Mouse (Mus musculus) heart, postnatal 0 days (tissue): ENCODE results near the gene 6430571L13Rik.

Source experiments
- CTCF ChIP-seq: IDR thresholded peaks from 2 replicates; pipeline ENCODE4 v1.5.1; 2016; ENCODE audit warnings: antibody characterized with exemption, control low read depth, low read depth
- EP300 ChIP-seq: IDR thresholded peaks from 2 replicates; pipeline ENCODE4 v1.6.1; 2016; ENCODE audit warnings: antibody characterized with exemption, low read depth

DNA sequence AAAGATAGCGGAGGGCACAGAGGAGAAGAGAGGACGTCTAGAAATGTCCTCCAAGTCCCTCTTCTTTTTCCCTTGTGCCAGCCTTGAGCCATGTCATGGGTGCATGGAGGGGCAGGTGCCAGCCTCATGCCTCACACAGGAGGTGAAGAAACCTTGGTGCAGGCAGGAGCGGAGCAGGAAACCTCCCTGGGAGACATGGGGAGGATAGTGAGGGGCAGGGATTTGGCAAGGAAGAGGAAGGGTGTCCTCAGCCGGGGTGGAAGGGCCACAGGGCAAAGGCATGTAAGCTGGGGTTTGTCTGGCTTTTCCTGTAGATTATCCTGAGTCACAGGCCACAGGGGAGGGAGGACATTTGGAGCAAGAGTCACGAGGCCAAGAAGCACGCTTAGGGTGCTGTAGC is 3.6 kb downstream of the 6430571L13Rik start:
- TF ChIP-seq CTCF: no peak
- TF ChIP-seq EP300: no peak
